Mouse (Mus musculus) embryo, embryonic 10.5 days (tissue): ENCODE results near the gene Mmp20.

Source experiments
- DNase-seq: peaks from one replicate; pipeline ENCODE4 v3.0.0-alpha.2; 2015; ENCODE audit warnings: low spot score

The Mmp20 gene

DNA sequence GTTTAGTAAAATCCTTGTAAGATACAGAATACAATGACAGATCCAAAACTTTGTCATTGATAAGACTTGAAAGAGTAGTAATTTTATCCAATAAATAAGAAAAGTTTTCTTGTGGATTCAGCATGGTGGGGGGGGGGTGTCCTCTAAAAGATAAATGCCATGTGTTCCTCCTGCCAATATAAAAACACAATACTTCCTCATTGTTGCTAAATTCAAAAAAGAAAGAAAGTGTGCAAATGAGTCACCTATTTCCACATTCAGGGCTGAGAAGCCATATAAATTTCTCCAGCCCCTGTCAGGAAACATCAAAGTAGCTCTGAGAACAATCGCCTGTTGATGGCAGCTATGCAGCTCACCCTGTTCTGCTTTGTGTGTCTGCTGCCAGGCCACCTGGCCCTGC lies 63.8 kb downstream of the Mmp20 start, which contains the start of gene Mmp7:
Gene Mmp7, plus strand, starts transcription at position 301 of the 400 bp plus-strand sequence.
- DNase-seq: no peak

DNA sequence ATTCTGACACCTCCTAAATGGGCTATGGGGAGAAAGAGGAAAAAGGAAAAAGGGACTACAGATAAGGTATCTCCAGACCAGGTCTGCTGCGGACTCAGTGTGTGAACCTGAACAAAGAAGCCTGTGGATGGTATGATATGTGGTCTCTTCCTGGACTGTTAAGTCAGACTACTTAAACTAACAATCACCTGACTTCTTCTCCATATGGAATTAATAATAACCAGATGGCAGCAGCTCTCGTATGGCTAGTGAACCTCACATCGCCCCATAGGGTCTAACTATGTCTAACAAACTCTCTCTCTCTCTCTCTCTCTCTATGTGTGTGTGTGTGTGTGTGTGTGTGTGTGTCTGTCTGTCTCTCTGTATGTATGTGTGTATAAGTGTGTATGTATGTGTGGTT lies 65.9 kb downstream of the Mmp20 start:
- DNase-seq: peak; percentile 16

DNA sequence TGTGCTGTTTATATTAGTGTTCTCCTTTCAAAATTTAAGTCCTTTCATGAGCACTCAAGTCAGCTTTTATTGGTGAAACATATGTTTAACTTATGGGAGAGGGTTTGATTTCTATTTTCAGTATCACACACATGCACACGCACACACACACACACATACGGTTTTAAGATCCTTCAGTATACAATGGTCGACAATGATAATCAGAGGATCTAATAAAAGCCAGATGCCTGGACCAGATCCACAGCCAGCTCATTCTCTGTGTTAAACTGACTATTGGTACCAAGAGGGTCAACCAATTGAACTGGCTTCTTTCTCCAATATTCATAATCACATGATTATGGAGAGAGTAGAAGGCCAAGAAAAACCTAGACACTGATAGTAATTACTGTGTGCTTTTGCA lies 67.6 kb downstream of the Mmp20 start:
- DNase-seq: no peak

DNA sequence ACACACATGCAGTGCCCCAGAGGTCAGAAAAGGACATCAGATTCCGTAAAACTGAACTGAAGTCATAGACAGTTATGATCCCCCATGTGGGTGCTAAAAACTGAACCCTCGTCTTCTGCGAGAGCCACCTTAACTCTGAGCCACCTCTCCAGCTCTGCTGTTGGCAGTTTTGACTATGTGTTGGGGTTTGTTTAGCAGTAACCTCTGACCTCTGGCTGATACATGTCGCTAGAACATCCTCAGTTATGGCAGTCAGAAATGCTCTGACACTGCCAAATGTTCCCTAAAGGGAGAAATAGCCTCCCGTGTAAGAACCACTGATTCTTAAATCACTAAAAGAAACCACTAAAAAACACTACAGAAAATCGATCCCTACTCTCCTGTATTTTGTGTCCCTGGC lies 80.7 kb downstream of the Mmp20 start:
- no peak for DNase-seq

DNA sequence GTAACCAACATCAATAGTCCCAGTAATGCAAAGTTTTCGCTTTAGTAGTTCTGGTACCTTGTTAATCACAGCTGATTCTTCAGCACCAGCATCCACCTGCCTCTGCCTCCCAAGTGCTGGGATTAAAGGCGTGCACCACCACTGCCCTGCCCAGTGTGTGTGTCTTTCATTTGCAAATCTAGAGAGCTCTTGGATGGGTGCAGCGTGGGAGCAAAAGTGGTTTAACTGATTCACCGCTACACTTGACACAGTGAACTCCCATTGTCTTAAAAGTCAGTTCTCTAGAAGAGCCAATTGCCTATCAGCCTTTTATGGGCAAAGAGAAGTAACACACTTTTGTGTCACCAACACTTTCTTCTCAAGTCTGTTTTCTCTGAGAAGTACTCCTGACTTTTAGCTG lies 83.2 kb downstream of the Mmp20 start:
- no peak for DNase-seq

DNA sequence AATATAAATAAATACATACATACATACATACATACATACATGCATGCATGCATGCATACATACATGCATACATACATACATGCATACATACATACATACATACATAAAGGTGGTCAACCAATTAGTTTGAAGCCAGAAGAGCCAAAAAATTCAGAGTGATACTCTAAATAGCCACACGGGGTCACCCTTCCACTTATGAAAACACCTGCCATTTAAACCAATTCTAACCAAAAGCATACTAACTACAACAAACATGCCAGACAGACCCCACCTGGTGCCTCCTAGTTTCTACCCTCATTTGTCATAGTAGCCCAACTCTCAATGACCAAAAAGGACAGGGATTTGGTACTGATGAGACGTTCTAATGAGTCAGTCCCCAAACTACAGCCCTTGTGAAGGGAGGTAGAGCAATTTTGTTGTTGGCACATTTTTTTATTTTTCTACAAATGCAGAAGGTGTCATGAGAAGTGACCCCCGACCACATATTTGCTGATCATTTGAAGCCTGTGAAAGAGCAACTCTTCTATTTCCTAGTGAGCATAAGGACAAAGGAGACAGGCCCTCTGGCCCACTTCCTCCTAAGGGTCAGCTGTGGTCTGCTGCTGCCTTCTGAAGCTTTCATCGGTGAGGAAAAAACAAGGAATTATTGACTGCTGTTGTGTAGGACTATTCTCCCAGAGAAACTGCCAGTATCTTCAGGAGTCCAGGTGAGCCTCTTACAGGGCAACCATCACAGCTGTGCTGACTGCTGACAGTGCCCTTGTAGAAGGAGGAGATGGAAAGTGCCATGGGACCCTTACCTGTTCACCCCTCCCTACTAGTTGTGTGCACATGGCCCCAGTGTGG lies 86.3 kb downstream of the Mmp20 start:
- peak; percentile 81 for DNase-seq

DNA sequence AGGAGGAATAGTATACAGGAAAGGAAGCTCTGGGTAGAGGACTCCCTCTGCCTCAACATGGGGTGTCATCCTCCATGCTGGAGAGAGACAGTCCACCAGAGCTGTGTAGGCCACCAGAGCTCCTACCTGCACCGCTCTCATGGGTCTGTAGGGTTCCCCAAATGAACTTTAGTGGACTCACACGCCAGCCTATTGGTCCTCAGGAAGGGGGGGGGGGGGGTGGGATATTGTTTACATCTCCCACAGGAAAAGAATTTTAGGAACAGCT lies 86.8 kb downstream of the Mmp20 start:
- no peak for DNase-seq

DNA sequence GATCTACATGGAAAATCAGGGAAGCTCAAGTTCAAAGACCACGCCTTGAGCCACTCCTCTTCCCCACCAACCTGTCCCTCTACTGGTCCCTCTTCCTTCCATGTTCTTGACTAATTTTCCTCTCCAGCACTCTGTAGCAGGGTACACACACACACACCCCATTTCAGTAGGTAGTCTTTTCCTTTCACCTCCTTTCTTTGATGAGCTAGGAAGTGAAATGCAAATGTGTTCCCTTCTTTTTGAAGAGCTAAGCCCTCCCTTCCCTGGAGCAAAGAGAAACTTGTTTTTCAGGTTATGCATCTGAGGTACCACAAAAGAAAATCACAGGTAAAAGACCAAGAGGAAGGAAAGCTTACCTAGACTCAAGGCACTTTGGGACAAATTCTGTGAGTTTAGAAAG lies 93.5 kb downstream of the Mmp20 start:
- DNase-seq: no peak
